Mouse (Mus musculus) lung, postnatal 10 days (tissue): ENCODE results near the gene Tceal5.

Source experiments
- DNase-seq: peaks from one replicate; pipeline ENCODE4 v3.0.0; 2021

Tceal5 gene

DNA sequence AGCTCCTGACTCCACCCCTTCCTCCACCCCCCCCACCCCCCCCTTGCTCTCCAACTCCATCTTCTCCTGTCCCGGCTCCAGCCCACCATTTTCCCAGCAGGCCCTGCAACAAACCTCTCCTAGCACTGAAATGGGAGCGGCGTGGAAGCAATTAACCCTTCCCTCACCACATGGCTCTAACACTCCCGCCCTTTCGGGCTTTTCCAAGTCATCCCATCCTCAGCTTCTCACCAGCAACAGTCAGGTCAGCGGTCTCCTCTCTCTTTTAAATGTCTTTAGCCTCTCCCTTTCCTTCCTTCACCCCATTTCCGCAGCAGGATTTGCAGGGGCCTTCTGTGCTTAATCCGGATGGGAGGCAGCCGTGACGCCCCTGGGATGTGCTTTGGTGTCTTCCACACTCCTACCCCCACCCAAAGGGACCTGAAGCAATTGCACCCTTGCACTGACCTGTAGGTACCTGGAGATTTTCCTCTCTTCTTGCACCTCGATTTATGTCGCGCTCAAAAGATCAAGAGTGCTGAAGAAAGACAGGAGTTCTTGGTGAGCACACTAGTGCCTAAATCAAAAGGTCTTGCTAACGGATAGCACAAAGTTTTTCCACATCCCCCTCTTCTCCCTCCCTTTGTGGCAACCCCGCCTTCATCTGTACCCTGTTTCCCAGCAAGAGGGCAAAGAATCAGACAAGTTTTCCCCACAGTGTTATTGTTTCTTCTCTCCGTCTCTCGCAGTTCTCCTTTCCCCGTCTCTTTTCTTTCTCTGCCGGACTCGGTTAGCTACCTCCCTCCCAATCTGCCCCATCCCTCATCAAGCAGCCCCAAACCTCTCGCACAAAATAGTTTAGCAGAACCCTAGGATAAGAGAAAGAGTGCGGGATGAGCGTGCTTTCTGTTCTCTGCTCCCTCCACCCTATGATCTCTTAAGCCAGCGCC is 32.2 kb downstream of the Tceal5 start:
- DNase-seq: peak; percentile 84

- DNase-seq: no peak
Observed at GRCm38 (mm10) chrX:136170625-136171024, 33.1 kb downstream of the Tceal5 start.
